Comparison of ENCODE assay signal across 15 mouse cellular contexts in the genomic region with DNA sequence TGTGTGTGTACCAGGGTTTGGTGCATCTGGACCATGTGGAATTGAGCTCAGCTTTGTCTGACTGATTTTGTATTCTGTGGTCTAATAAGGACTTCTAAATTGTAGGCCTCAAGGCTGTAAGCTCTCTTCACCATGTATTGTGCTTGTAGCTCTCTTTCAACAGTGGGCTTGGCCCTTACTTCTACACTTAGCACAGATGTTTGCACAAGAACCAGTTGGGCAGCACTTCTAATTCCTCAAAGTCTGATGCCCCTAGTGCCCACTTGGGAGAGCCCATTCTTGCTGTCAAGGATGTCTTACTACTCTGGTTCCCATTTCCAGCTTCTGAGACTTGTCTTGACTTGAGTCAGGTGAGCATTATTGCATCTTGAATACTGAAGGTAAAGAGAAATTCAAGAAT.
"Had no signal": no experiment of that assay in that cellular context is flagged by ENCODE, and none has a peak within 500 bp of the region (broad histone marks: within the 10 kb centered on the region; RNA-seq: fewer than 3 reads in every experiment).

No protein-coding gene starts in this region.

- H3K4me1 ChIP-seq: intestine, embryonic 15.5 days; kidney, embryonic 15.5 days; limb, embryonic 13.5 days; liver, embryonic 15.5 days; midbrain, embryonic 13.5 days; neural tube, embryonic 15.5 days had no signal

- H3K4me3 ChIP-seq: intestine, embryonic 15.5 days; kidney, embryonic 15.5 days; limb, embryonic 13.5 days; liver, embryonic 15.5 days; midbrain, embryonic 13.5 days; myocyte; neural tube, embryonic 15.5 days had no signal

- DNase-seq: kidney, adult 2 months; kidney, postnatal 25 days; layer of hippocampus, adult 9-11 months; layer of hippocampus, postnatal 36 days; left cerebral cortex, postnatal 4 days; right cerebral cortex, adult 18-20 months; right cerebral cortex, postnatal 25 days; thymus, postnatal 36 days had no signal

- ATAC-seq: intestine, embryonic 15.5 days; midbrain, embryonic 13.5 days had no signal

- H3K36me3 ChIP-seq: intestine, embryonic 15.5 days; kidney, embryonic 15.5 days; limb, embryonic 13.5 days; liver, embryonic 15.5 days; midbrain, embryonic 13.5 days; neural tube, embryonic 15.5 days had no signal

- H3K4me2 ChIP-seq: intestine, embryonic 15.5 days; kidney, embryonic 15.5 days; limb, embryonic 13.5 days; liver, embryonic 15.5 days; midbrain, embryonic 13.5 days; neural tube, embryonic 15.5 days had no signal

- H3K27me3 ChIP-seq: intestine, embryonic 15.5 days; kidney, embryonic 15.5 days; limb, embryonic 13.5 days; liver, embryonic 15.5 days; midbrain, embryonic 13.5 days; neural tube, embryonic 15.5 days had no signal

- H3K9me3 ChIP-seq: intestine, embryonic 15.5 days; kidney, embryonic 15.5 days; limb, embryonic 13.5 days; liver, embryonic 15.5 days; midbrain, embryonic 13.5 days; neural tube, embryonic 15.5 days had no signal

- H3K9ac ChIP-seq: intestine, embryonic 15.5 days; kidney, embryonic 15.5 days; limb, embryonic 13.5 days; liver, embryonic 15.5 days; midbrain, embryonic 13.5 days; neural tube, embryonic 15.5 days had no signal

- H3K27ac ChIP-seq: intestine, embryonic 15.5 days; kidney, embryonic 15.5 days; limb, embryonic 13.5 days; liver, embryonic 15.5 days; midbrain, embryonic 13.5 days; neural tube, embryonic 15.5 days had no signal
